Mouse (Mus musculus): ENCODE measurements around the gene Fkbp1a. TPM values are rescaled to one million over a fixed set of nuclear protein-coding genes. Genes with fewer than 3 reads are reported as not detected.
A peak's percentile ranks its signal among the peaks of the same experiment; 100 is the strongest.

Gene Fkbp1a
- total RNA-seq, 2 experiments from 2014 or later: 535 to 594 TPM

- peak; percentile 66 to 73 for DNase-seq (ENCODE audit: low spot score in 2 of 2)
Measured at GRCm38 (mm10) chr2:151605437-151605987, 63.2 kb downstream of the Fkbp1a start.

- no peak for DNase-seq (ENCODE audit: low spot score in 2 of 2)
Measured at GRCm38 (mm10) chr2:151608435-151608834, 66.2 kb downstream of the Fkbp1a start.

GRCm38 (mm10) chr2:151609974-151610373 lies 67.7 kb downstream of the Fkbp1a start:
- peak in 1 of 2 experiments; percentile 33 for DNase-seq (ENCODE audit: low spot score in 2 of 2)

Other genes starting within 250 kb of the Fkbp1a start
- not detected for gene 4921509C19Rik, start 66.3 kb upstream of the Fkbp1a start, total RNA-seq (2021)
- gene Nsfl1c, start 48.3 kb upstream of the Fkbp1a start, total RNA-seq (2021): 100 to 1,000 TPM; 145 to 156 TPM
- gene Sdcbp2, start 30.1 kb downstream of the Fkbp1a start, total RNA-seq (2021): 1 to 10 TPM; 1.3 to 1.6 TPM
- gene Snph, start 90.1 kb downstream of the Fkbp1a start, total RNA-seq (2021): 100 to 1,000 TPM; 205 to 206 TPM
- 1 to 10 TPM in 1 of 2 experiments, under 1 TPM in 1; 0.94 to 1.1 TPM for gene Rad21l, start 126.0 kb downstream of the Fkbp1a start, total RNA-seq (2021)
- gene Tmem74b, start 159.5 kb downstream of the Fkbp1a start, total RNA-seq (2021): 10 to 100 TPM; 10.3 to 11.5 TPM
- gene Psmf1, start 201.7 kb downstream of the Fkbp1a start, total RNA-seq (2021): 10 to 100 TPM; 40.6 to 47.2 TPM